Mouse (Mus musculus): ENCODE data around the gene Thbs1.
"Not testable (repeated sequence)": the region's sequence is repeated elsewhere in the genome, so short reads cannot be mapped to it uniquely, and the experiment has no call there.

The Thbs1 gene

GRCm38 (mm10) chr2:118114671-118115070, 3.0 kb downstream of the Thbs1 start:
- DNase-seq (ENCODE audit: low spot score in 2 of 2), result no peak

GRCm38 (mm10) chr2:118115647-118116046, 4.0 kb downstream of the Thbs1 start:
- no peak for DNase-seq (ENCODE audit: low spot score in 2 of 2)

- no peak for DNase-seq (ENCODE audit: low spot score in 2 of 2)
These were observed 4.5 kb downstream of the Thbs1 start for GRCm38 (mm10) chr2:118116180-118116579.

GRCm38 (mm10) chr2:118116754-118117290, 5.1 kb downstream of the Thbs1 start:
- no peak for DNase-seq (ENCODE audit: low spot score in 2 of 2)

GRCm38 (mm10) chr2:118117401-118117800, 5.7 kb downstream of the Thbs1 start:
- DNase-seq (ENCODE audit: low spot score in 2 of 2), result no peak

GRCm38 (mm10) chr2:118118045-118118444, 6.4 kb downstream of the Thbs1 start:
- no peak for DNase-seq (ENCODE audit: low spot score in 2 of 2)

GRCm38 (mm10) chr2:118118515-118118914, 6.8 kb downstream of the Thbs1 start:
- DNase-seq (ENCODE audit: low spot score in 2 of 2), result no peak

- DNase-seq (ENCODE audit: low spot score in 2 of 2), result no peak
These were observed 8.0 kb downstream of the Thbs1 start for GRCm38 (mm10) chr2:118119684-118120083.

GRCm38 (mm10) chr2:118120095-118120494, 8.4 kb downstream of the Thbs1 start:
- DNase-seq (ENCODE audit: low spot score in 2 of 2), result no peak

- no peak for DNase-seq (ENCODE audit: low spot score in 2 of 2)
These were observed 9.1 kb downstream of the Thbs1 start for GRCm38 (mm10) chr2:118120751-118121150.

- DNase-seq (ENCODE audit: low spot score in 2 of 2), result no peak
These were observed 10.6 kb downstream of the Thbs1 start for GRCm38 (mm10) chr2:118122291-118122690.

- no peak for DNase-seq (ENCODE audit: low spot score in 2 of 2)
These were observed 12.1 kb downstream of the Thbs1 start for GRCm38 (mm10) chr2:118123743-118124142.

GRCm38 (mm10) chr2:118124437-118124836, 12.8 kb downstream of the Thbs1 start:
- DNase-seq (ENCODE audit: low spot score in 2 of 2), result no peak

- no peak for DNase-seq (ENCODE audit: low spot score in 2 of 2)
These were observed 13.7 kb downstream of the Thbs1 start for GRCm38 (mm10) chr2:118125211-118125939.

- DNase-seq (ENCODE audit: low spot score in 2 of 2), result no peak
These were observed 14.3 kb downstream of the Thbs1 start for GRCm38 (mm10) chr2:118125943-118126470.

GRCm38 (mm10) chr2:118127516-118128288, 16.0 kb downstream of the Thbs1 start:
- DNase-seq (ENCODE audit: low spot score in 2 of 2), result no peak

- DNase-seq (ENCODE audit: low spot score in 2 of 2), result no peak
These were observed 16.6 kb downstream of the Thbs1 start for GRCm38 (mm10) chr2:118128313-118128712.

- no peak for DNase-seq (ENCODE audit: low spot score in 2 of 2)
These were observed 25.4 kb downstream of the Thbs1 start for GRCm38 (mm10) chr2:118137071-118137470.

GRCm38 (mm10) chr2:118137776-118138175, 26.1 kb downstream of the Thbs1 start:
- no peak for DNase-seq (ENCODE audit: low spot score in 2 of 2)

- no peak for DNase-seq (ENCODE audit: low spot score in 2 of 2)
These were observed 27.6 kb downstream of the Thbs1 start for GRCm38 (mm10) chr2:118139261-118139660.

- DNase-seq (ENCODE audit: low spot score in 2 of 2), result no peak
These were observed 30.0 kb downstream of the Thbs1 start for GRCm38 (mm10) chr2:118141651-118142050.

- not testable (repeated sequence) for DNase-seq (ENCODE audit: low spot score in 2 of 2)
These were observed 36.1 kb downstream of the Thbs1 start for GRCm38 (mm10) chr2:118147749-118148148.
